Mouse (Mus musculus) brain, adult 10 weeks (tissue): ENCODE measurements around the gene Ces2h. TPM values are rescaled to one million over a fixed set of nuclear protein-coding genes. Genes with fewer than 3 reads are reported as not detected.

Source experiments
- polyA plus RNA-seq: library from polyadenylated mRNA; stranded (reverse); fragments of 350-450 nt; fragmentation: Illumina TruSeq; extraction: RNeasy Lipid Tissue Mini Kit (QIAGEN cat#74804); gene quantifications from one replicate; pipeline ENCODE4 v1.2.3, GENCODE M21; 2015; ENCODE audit warnings: low read depth, low replicate concordance

Ces2h gene
- polyA plus RNA-seq = not detected

DNA sequence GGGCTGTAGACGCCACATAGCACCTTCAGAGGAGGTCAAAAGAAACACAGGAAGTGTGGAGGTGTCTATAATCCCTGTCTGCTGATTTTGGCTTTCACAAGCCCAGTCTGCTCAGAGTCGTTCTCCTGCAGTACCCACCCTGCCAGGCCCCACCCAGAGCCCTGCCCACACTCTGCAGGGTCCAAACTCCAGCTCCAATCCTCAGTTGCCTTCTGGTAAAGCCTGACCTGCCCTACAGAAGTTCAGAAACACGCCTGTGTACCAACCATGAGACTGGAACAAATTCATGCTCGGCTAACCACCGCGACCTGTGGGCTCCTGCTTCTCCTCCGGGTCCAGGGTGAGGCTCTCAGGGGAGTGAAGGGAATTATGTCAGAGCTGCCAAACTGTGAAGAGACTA lies at the start of gene Ces2h:
TSS of gene Ces2h (plus strand) at position 268 of the 400 bp plus-strand sequence.

DNA sequence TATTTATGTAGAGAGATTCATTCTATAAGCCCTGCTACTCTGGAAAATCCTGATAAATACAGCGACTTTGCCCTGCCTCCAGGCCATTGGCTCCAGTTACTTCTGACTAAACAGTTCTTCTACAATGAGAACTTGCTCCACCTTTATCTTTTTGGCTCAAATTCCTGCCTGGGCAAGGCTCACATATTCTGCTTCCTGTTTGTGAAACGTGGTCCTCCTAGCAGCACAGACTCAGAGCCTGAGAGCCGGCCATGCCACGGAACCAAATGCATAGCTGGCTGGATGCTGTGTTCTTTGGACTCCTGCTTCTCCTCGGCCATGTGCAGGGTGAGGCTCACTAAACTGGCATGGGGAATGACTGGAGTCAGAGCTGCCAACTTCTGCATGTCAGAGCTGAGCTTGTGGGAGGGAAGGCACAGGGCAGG lies 39.1 kb upstream of the Ces2h start, which contains the start of gene Ces2g:
TSS of gene Ces2g (plus strand) at position 182 of the 425 bp plus-strand sequence.

DNA sequence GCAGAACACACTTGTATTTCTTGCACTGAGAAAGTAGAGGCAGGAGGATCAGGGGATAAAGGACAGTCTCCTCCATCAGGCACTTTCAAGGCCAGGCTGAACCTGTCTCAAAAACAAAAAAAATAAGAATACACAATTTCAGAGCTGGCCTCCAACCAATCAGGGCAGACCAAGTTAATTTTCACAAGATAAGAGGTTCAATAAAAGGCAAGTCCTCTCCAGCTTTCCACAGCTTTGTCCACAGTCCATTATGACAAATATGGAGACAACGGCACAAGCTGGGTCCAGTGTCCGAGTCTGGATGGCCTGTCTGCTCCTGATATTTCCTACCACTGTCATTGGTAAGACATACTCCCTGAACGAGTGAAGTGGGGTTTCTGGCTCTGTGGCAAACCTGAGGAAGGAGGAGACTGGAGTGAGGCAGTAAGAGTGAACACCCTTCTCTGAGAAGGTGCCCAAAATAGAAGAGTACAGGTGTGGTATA lies 47.8 kb downstream of the Ces2h start, which contains the start of gene Ces3a:
TSS of gene Ces3a (plus strand) at position 231 of the 484 bp plus-strand sequence.

Other genes with a start within 250 kb of the Ces2h start
- gene Ces2b, start 169.3 kb upstream of the Ces2h start, polyA plus RNA-seq = not detected
- not detected for gene Ces2c, start 153.8 kb upstream of the Ces2h start, polyA plus RNA-seq
- gene Ces2e, start 74.6 kb upstream of the Ces2h start, polyA plus RNA-seq = not detected
- not detected for gene Ces2f, start 53.5 kb upstream of the Ces2h start, polyA plus RNA-seq
- gene Ces2g, start 39.1 kb upstream of the Ces2h start, polyA plus RNA-seq = not detected
- 0.52 TPM for gene Ces3a, start 47.7 kb downstream of the Ces2h start, polyA plus RNA-seq
- gene Ces3b, start 82.9 kb downstream of the Ces2h start, polyA plus RNA-seq = not detected
- gene Ces4a, start 130.9 kb downstream of the Ces2h start, polyA plus RNA-seq = not detected
- gene Cbfb, start 169.8 kb downstream of the Ces2h start, polyA plus RNA-seq = 23.1 TPM
- 30.8 TPM for gene D230025D16Rik, start 224.3 kb downstream of the Ces2h start, polyA plus RNA-seq